Comparison of ENCODE assay signal across 8 mouse cellular contexts in genomic region chr5:111423616-111424015, GRCm38 (mm10). TPM values are rescaled to one million over a fixed set of nuclear protein-coding genes. Genes with fewer than 3 reads are reported as not detected.
DNase-seq lines count a peak whose midpoint lies in the region; ATAC-seq and TF ChIP-seq lines count a peak whose summit lies in the region.
"Had no signal": no experiment of that assay in that cellular context is flagged by ENCODE, and none has a peak within 500 bp of the region (broad histone marks: within the 10 kb centered on the region; RNA-seq: fewer than 3 reads in every experiment).

No protein-coding gene starts in this region.

- TF ChIP-seq CTCF in liver, adult 2 months (IDR thresholded peaks at IDR 0.05; ENCODE audit: low read depth, low read length) = no peak
- TF ChIP-seq CTCF in intestine, postnatal 0 days (IDR thresholded peaks at IDR 0.05; ENCODE audit: low read depth) = no peak

- no peak for DNase-seq in liver, adult 2 months (ENCODE audit: extremely low read depth, low read depth, low spot score)
- no peak for DNase-seq in frontal cortex, postnatal 10 days (ENCODE audit: low spot score in 2 of 2)
- no peak for DNase-seq in adrenal gland, postnatal 36 days
- DNase-seq: cerebellum, postnatal 25 days had no signal

- peaks cover 5% of the 10 kb centered on the region for H3K4me1 ChIP-seq in liver, adult 2 months (ENCODE audit: control insufficient read depth, insufficient read depth, low read length)
- H3K4me1 ChIP-seq in liver, embryonic 12.5 days = peaks cover 17% of the 10 kb centered on the region
- peaks cover 89% of the 10 kb centered on the region for H3K4me1 ChIP-seq in forebrain, embryonic 13.5 days
- no peaks in the 10 kb centered on the region for H3K4me1 ChIP-seq in intestine, postnatal 0 days (replicated peaks; ENCODE audit: control insufficient read depth, insufficient read depth, low read length)
- H3K4me1 ChIP-seq in stomach, embryonic 15.5 days = peaks cover 53% of the 10 kb centered on the region

- peaks cover 58% of the 10 kb centered on the region for H3K79me2 ChIP-seq in liver, adult 2 months (ENCODE audit: control insufficient read depth, insufficient read depth, low read length)

- H3K27ac ChIP-seq in liver, adult 2 months (replicated peaks; ENCODE audit: insufficient read depth, low read depth, low read length) = peak overlapping the region; percentile 86
- no peak overlapping the region for H3K27ac ChIP-seq in liver, embryonic 12.5 days
- peak overlapping the region; percentile 99 for H3K27ac ChIP-seq in forebrain, embryonic 13.5 days
- no peak overlapping the region; the same call in 1 of the 2 replicates for H3K27ac ChIP-seq in intestine, postnatal 0 days (ENCODE audit: low read depth, low read length)
- no peak overlapping the region for H3K27ac ChIP-seq in stomach, embryonic 15.5 days

- peak overlapping the region; percentile 12; the same call in 1 of the 2 replicates for H3K9ac ChIP-seq in liver, adult 2 months (ENCODE audit: low read depth, low read length)
- no peak overlapping the region for H3K9ac ChIP-seq in liver, embryonic 12.5 days
- peak overlapping the region; percentile 100 for H3K9ac ChIP-seq in forebrain, embryonic 13.5 days
- no peak overlapping the region for H3K9ac ChIP-seq in intestine, postnatal 0 days (ENCODE audit: low read depth, low read length)
- no peak overlapping the region; the same call in 1 of the 2 replicates for H3K9ac ChIP-seq in stomach, embryonic 15.5 days

- ATAC-seq in liver, embryonic 12.5 days = no peak
- ATAC-seq in forebrain, embryonic 13.5 days = no peak
- no peak for ATAC-seq in intestine, postnatal 0 days
- no peak for ATAC-seq in stomach, embryonic 15.5 days (ENCODE audit: insufficient read depth, low FRiP score, low read depth)

- no peak for TF ChIP-seq POLR2A in liver, adult 2 months (IDR thresholded peaks at IDR 0.05; ENCODE audit: extremely low read depth, insufficient read depth, low read length)

- no peaks in the 10 kb centered on the region for H3K9me3 ChIP-seq in liver, embryonic 12.5 days (replicated peaks)
- H3K9me3 ChIP-seq in forebrain, embryonic 13.5 days (replicated peaks) = no peaks in the 10 kb centered on the region
- no peaks in the 10 kb centered on the region for H3K9me3 ChIP-seq in intestine, postnatal 0 days (ENCODE audit: control insufficient read depth)
- no peaks in the 10 kb centered on the region for H3K9me3 ChIP-seq in stomach, embryonic 15.5 days

- H3K4me3 ChIP-seq in liver, adult 2 months (ENCODE audit: insufficient read depth, low read depth, low read length) = no peak overlapping the region
- H3K4me3 ChIP-seq in liver, embryonic 12.5 days = no peak overlapping the region
- H3K4me3 ChIP-seq in forebrain, embryonic 13.5 days = peak overlapping the region; percentile 98
- no peak overlapping the region for H3K4me3 ChIP-seq in intestine, postnatal 0 days (ENCODE audit: low read depth, low read length)
- H3K4me3 ChIP-seq in stomach, embryonic 15.5 days (replicated peaks) = peak overlapping the region; percentile 11

- WGBS in liver, adult 2 months = 95% methylated on average over 4 of the region's 4 CpGs
- 76% methylated on average over 4 of the region's 4 CpGs for WGBS in liver, embryonic 12.5 days (ENCODE audit: insufficient replicate concordance)
- 23% methylated on average over 4 of the region's 4 CpGs for WGBS in forebrain, embryonic 13.5 days
- 84% methylated on average over 4 of the region's 4 CpGs for WGBS in intestine, postnatal 0 days
- 57% methylated on average over 4 of the region's 4 CpGs for WGBS in stomach, embryonic 15.5 days

- H3K27me3 ChIP-seq in liver, adult 2 months (ENCODE audit: control insufficient read depth, insufficient read depth, low read length) = no peaks in the 10 kb centered on the region
- H3K27me3 ChIP-seq in liver, embryonic 12.5 days (replicated peaks) = peaks cover 69% of the 10 kb centered on the region
- H3K27me3 ChIP-seq in forebrain, embryonic 13.5 days = no peaks in the 10 kb centered on the region
- H3K27me3 ChIP-seq in intestine, postnatal 0 days (replicated peaks; ENCODE audit: control insufficient read depth, insufficient read depth, low read length) = peaks cover 28% of the 10 kb centered on the region
- H3K27me3 ChIP-seq in stomach, embryonic 15.5 days (replicated peaks) = peaks cover 29% of the 10 kb centered on the region

- H3K4me2 ChIP-seq in liver, embryonic 12.5 days = no peak overlapping the region
- peak overlapping the region; percentile 96 for H3K4me2 ChIP-seq in forebrain, embryonic 13.5 days
- peak overlapping the region; percentile 24; the same call in 1 of the 2 replicates for H3K4me2 ChIP-seq in intestine, postnatal 0 days (replicated peaks; ENCODE audit: low read depth)
- peak overlapping the region; percentile 94 for H3K4me2 ChIP-seq in stomach, embryonic 15.5 days

- H3K36me3 ChIP-seq in liver, adult 2 months (ENCODE audit: control insufficient read depth, insufficient read depth, low read length) = peaks cover 18% of the 10 kb centered on the region
- peaks cover 9% of the 10 kb centered on the region for H3K36me3 ChIP-seq in liver, embryonic 12.5 days
- H3K36me3 ChIP-seq in forebrain, embryonic 13.5 days (ENCODE audit: poor library complexity, severe bottlenecking) = peaks cover 87% of the 10 kb centered on the region
- H3K36me3 ChIP-seq in intestine, postnatal 0 days (ENCODE audit: control insufficient read depth, insufficient read depth) = no peaks in the 10 kb centered on the region
- H3K36me3 ChIP-seq in stomach, embryonic 15.5 days = 0 out of 2 replicates have a peak, but pooled peaks cover 4% of the 10 kb centered on the region

RNA-seq across cellular contexts. Expression of gene Mn1, which starts 6.5 kb away (rescaled TPM):
- total RNA-seq in liver, adult 2 months (2014; rRNA removed) = 3.4 and 6.2 TPM in 2 replicates
- 5.7 and 7.3 TPM in 2 replicates for polyA plus RNA-seq in liver, adult 2 months (2012; rRNA removed)
- 2.4 and 3.1 TPM in 2 replicates for polyA plus RNA-seq in liver, embryonic 12.5 days (2016; fragmentation: Nextera tagmentation; extraction: Ambion mirVana)
- 81.0 and 89.3 TPM in 2 replicates for polyA plus RNA-seq in forebrain, embryonic 13.5 days (2015; fragmentation: Nextera tagmentation; extraction: Ambion mirVana)
- polyA plus RNA-seq in intestine, postnatal 0 days (2015; fragmentation: Nextera tagmentation; extraction: Ambion mirVana) = 2.8 and 3.1 TPM in 2 replicates
- polyA plus RNA-seq in stomach, embryonic 15.5 days (2015; fragmentation: Nextera tagmentation; extraction: Ambion mirVana) = 11.9 and 12.0 TPM in 2 replicates
- 1 to 10 TPM; 3.2 to 4.7 TPM for total RNA-seq in adrenal gland, postnatal 36 days (2021)

Comparison
In these comparisons a context has a peak if more than half of its experiments do, and no peak if none do; other contexts are left out.
1. H3K27ac ChIP-seq: peak in liver, adult 2 months (single experiment) and forebrain, embryonic 13.5 days (single experiment); none in liver, embryonic 12.5 days (single experiment), intestine, postnatal 0 days (single experiment) and stomach, embryonic 15.5 days (single experiment).
2. H3K9ac ChIP-seq: peak in liver, adult 2 months (single experiment) and forebrain, embryonic 13.5 days (single experiment); none in liver, embryonic 12.5 days (single experiment), intestine, postnatal 0 days (single experiment) and stomach, embryonic 15.5 days (single experiment).
3. H3K4me3 ChIP-seq: peak in forebrain, embryonic 13.5 days (single experiment) and stomach, embryonic 15.5 days (single experiment); none in liver, adult 2 months (single experiment), liver, embryonic 12.5 days (single experiment) and intestine, postnatal 0 days (single experiment).